Mouse (Mus musculus): ENCODE measurements around the gene Gabrg3.

Gabrg3 gene

DNA sequence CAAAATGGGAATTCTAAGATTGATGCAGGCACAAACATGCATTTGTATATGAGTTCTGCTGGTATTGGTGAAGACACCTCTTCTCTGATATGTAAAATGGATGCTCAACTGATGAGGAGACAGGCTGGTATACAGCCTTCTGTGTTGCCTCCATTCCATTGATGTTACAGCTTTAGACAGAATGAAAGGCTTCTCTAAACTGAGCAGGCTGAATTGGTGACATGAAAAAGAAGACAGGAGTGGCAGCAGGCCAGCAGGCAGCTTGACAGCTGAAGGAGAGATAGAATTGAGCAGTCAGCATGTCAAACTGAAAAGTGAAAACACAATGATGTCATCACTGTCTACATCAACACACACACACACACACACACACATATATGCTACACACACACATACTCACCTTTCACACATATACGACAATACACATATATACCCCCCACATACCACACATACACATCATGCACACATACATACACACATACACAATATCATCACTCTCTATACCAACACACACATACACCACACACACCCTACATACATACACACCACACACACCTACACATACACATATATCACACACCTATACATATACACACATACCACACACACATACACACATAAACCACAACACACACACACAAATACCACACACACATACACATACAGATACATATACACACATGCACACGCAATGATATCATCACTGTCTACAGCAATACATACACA lies 315.4 kb downstream of the Gabrg3 start:
- DNase-seq (ENCODE audit: low read depth, low spot score): no peak

- DNase-seq (ENCODE audit: low read depth, low spot score): no peak
Observed at GRCm38 (mm10) chr7:57065398-57065797, 321.6 kb downstream of the Gabrg3 start.

DNA sequence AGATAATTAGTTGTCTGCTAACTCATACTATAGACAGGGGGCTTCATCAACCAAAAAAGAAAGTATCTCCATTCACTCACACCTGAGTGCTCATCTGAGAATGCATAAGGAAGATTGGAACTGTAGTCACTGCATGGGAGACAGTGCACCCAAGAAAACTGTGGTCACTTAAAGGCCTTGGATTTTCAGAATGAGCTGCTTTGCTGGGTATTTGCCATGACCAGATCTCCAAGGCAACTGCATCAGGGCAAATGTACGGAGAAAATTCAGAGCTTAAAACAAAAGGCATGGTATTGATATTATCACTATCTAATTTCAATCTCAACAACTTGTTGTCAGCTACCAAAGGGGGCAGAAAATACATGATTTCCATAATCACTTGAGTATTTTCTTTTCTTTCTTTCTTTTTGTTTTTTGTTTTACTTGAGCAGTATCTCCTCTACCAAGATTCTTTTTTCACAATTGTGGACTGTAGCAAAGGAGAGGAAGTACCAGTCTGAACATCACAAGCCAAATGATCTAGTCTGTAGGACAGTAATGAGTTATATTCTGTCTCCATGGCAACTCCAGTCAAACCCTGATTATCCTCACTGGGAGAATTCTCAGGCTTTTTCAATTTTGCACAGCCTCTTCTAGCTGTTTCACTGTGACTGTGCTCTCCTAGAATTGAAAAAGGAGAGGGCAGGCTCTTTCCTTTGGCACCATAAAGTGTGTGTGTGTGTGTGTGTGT lies 335.9 kb downstream of the Gabrg3 start:
- no peak for DNase-seq (ENCODE audit: low read depth, low spot score)

GRCm38 (mm10) chr7:57037861-57038421 lies 349.0 kb downstream of the Gabrg3 start:
- DNase-seq (ENCODE audit: low read depth, low spot score): peak; percentile 2

DNA sequence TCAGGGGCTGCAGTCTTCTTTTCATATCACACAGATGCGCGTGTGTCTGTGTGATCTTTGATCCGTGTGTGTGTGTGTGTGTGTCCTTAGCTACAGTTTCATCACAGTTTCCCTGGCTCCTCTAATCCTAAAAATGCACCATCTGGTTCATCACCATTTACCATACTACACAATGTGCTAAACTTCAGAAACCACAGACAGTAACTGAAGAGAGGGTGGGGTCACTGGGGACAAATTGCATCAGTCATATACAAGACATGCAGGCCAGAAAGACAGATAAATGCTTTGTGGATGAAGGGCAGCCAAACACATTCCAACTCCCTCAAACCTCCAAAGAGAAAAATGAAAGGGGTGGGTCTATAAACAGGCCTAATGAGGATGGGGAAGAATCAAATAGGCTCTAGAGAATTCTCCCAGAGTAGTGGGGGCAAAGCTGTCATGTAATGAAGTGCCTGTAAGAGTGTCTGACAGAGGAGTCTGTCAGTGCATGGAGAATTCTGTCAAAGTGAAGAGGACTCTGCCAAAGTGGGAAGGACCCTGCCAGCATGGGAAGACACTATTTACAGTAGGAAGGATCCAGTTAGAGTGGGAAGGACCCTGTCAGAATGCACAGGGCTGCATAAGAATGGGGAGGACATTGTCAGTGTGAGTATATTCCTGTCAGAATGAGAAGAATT lies 386.3 kb downstream of the Gabrg3 start:
- DNase-seq (ENCODE audit: low read depth, low spot score): no peak

DNA sequence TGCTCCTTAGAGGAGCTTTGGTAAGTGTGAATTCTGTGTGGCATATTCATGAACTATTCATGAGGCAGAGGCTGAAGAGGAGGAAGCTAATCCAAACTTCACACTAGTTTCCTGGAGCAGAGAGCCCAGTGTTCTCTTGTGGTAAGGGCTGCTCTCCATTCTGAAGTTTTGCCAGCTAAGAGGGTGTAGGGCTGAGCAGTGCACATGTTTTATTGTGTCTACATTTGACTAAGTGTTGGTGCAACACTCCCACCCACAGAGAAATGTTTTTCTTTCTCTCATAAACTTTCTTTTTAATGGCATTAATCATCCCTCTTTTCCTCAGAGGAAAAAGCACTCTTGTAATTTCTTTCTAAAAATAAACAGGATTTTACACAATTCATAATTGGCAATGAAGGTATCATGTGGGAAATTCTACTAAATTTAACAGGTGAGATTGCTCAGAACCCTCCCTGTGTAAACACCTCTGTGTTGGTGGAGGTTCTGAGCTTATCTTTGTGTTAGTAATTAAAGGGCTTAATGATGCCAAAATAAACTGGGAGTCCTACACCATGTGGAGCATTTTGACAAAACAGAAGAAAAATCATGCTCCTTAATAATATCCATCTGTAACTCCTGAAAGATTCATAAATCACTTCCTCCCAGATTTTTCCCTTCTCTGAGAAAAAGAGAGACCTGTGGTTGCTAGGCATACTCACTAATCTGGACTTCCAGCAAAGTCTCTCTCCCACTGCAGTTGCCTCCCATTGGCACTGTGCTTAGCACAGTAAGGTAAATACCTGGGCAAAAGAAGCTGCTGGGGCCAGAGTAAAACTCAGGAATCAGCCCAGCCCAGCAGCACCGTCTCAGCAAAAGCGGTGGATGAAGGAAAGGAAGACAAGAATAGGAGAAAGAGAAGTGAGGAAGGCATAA lies 389.0 kb downstream of the Gabrg3 start:
- DNase-seq (ENCODE audit: low read depth, low spot score): no peak

- peak; percentile 25 for DNase-seq (ENCODE audit: low read depth, low spot score)
Observed at GRCm38 (mm10) chr7:56946398-56946797, 440.6 kb downstream of the Gabrg3 start.

GRCm38 (mm10) chr7:56941606-56942005 lies 445.4 kb downstream of the Gabrg3 start:
- DNase-seq (ENCODE audit: low read depth, low spot score): no peak

DNA sequence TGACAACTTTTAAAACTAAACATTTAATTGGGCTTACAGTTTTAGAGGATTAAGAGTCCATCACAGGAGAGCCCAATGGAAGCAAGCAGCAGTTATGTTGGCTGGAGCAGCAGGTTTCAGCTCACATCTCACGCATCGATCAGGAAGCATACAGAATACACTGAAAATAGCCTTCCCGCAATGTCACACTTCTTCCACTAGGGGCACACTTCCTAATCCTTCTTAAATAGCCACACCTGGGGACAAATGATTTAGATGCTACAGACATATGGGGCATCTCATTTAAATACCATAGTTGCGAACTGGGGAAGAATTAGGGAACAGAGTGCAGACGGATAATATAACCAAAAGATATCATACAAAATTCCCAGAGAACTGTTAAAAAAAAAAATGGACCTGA lies 449.0 kb downstream of the Gabrg3 start:
- peak; percentile 50 for DNase-seq (ENCODE audit: low read depth, low spot score)

DNA sequence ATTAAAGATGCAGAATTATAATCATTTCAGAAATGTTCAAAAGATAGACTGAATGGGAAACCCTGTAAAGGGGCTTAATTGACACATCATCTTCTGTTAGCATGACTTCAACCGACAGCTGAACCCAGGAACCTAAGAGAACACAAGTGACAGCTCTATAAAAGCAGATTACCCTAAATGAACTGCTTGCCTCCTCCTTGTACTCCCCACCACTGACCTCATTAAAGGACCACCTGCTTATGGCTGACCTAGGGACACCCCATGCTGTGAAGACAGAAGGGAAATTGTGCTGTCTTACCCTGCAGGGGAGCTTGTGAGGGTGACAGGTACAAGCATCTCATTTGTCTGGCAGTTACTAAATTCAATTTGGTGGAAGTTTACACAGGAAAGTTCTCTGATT lies 467.5 kb downstream of the Gabrg3 start:
- DNase-seq (ENCODE audit: low read depth, low spot score): no peak

DNA sequence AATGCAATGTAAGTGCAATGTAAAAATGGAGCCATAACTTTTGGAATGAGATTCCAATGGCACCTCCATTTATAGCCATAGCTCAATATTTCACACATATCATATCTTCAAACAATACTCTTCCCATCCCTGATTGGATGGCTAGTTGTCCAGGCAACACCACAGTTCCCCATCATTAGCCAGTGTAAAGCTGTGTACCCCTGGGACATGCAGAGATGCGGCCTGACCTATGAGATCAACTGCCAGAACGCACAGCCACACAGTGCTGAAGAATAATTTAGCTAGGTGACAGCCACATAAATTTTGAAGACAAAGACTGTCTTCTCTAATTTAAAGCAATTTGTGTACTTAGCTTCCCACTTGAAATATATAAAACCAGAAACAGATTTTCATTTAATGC lies 472.1 kb downstream of the Gabrg3 start:
- no peak for DNase-seq (ENCODE audit: low read depth, low spot score)

- no peak for DNase-seq (ENCODE audit: low read depth, low spot score)
Observed at GRCm38 (mm10) chr7:56899762-56900161, 487.2 kb downstream of the Gabrg3 start.

DNA sequence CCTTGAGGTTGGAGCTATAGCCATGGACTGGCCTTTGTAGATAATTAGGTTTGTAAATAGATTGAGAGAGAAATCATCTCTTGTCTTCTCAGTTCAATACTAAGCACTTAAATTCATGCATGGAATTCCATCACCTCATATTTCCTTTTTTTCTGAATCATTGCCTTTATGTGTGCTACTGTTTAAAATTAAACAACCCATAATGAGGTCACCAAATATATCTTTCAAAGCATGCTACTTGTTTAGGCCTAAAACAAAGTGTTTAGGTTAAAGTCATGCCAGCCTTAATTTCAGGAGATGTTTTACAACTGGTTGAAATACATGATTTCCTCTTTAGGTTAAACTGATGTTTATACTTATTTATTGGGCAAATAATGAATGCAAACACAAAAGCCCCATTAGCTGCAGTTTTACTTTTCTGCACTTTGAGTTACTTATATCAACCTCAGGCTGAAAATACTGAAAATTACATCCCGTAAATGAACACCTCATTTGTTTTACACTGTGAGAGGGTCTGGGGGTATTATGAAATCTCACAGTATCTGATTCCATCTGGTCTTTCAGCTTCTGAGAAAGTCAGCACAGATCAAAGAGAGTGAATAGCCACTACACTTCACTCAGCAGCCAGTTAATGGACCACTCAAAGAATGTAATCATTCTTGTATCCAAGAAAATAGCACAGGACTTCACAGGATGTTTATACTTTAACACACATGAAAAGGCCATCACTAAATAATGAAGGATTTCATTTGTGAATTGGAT lies 519.5 kb downstream of the Gabrg3 start:
- DNase-seq (ENCODE audit: low read depth, low spot score): no peak

DNA sequence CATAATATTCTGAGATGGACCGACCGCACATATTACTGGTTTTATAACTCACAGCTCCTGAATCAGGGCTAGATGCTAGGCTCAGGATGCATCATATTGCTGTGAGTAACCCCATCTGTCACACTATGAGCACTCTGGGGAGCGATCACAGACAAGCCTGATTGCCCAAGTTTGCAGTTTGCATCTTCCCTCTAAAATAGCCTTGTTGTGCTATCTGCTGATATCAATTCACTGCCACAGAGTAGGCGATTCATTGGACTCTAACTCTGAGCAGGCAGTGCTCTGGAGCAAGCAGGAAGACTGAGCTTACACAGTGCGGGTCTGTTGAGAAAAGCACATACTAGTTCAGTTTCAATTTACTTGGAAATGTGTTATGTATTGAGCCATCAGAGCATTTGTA lies 543.4 kb downstream of the Gabrg3 start:
- no peak for DNase-seq (ENCODE audit: low read depth, low spot score)

GRCm38 (mm10) chr7:56825446-56825845 lies 561.5 kb downstream of the Gabrg3 start:
- no peak for DNase-seq (ENCODE audit: low read depth, low spot score)

- DNase-seq (ENCODE audit: low read depth, low spot score): no peak
Observed at GRCm38 (mm10) chr7:56801841-56802240, 585.1 kb downstream of the Gabrg3 start.

- peak; percentile 2 for DNase-seq (ENCODE audit: low read depth, low spot score)
Observed at GRCm38 (mm10) chr7:56779122-56779521, 607.9 kb downstream of the Gabrg3 start.

DNA sequence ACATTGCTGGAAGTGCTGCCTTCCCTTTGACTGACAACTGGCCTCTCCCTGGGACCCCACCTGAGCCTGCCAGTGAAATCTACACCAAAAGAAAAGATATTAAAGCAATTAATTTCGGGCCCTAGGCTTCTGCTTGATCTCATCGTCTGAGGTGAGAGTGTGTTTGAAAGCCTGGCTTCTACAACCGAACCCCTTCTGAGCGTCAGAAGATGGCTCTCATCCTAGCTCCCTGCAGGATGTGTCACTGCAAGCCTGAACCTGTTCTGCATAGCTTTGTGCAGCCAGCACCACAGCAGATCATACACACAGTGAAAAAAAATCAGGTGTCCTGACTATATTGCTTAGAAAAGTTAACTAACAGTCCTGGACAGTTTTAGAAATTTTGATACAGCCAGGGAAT lies 618.8 kb downstream of the Gabrg3 start:
- DNase-seq (ENCODE audit: low read depth, low spot score): no peak

- no peak for DNase-seq (ENCODE audit: low read depth, low spot score)
Observed at GRCm38 (mm10) chr7:56767796-56768195, 619.2 kb downstream of the Gabrg3 start.

- no peak for DNase-seq (ENCODE audit: low read depth, low spot score)
Observed at GRCm38 (mm10) chr7:56765612-56766445, 621.2 kb downstream of the Gabrg3 start.
